In genomic region chr1:179734500-179735474, GRCm38 (mm10) we compare ENCODE assay signal across 9 mouse cellular contexts. TPM values are rescaled to one million over a fixed set of nuclear protein-coding genes. Genes with fewer than 3 reads are reported as not detected.
DNase-seq lines count a peak whose midpoint lies in the region; TF ChIP-seq lines count a peak whose summit lies in the region.
"Had no signal": no experiment of that assay in that cellular context is flagged by ENCODE, and none has a peak within 500 bp of the region (broad histone marks: within the 10 kb centered on the region; RNA-seq: fewer than 3 reads in every experiment).

No protein-coding gene starts in this region.

- peak overlapping the region; percentile 47; the same call in 1 of the 2 replicates for H3K9ac ChIP-seq in CH12.LX (ENCODE audit: insufficient read depth, low read depth)
- H3K9ac ChIP-seq: limb, embryonic 15.5 days had no signal

- peak; percentile 76 to 87 for TF ChIP-seq CTCF in CH12.LX (conservative IDR thresholded peaks at IDR 0.05 in 1 of 2, IDR thresholded peaks at IDR 0.05 in 1 of 2; ENCODE audit: low read depth in 2 of 2, low read length in 2 of 2)
- TF ChIP-seq CTCF in cortical plate, adult 2 months (IDR thresholded peaks at IDR 0.05; ENCODE audit: extremely low read depth, insufficient read depth, low read length) = peak; percentile 53

- no peaks in the 10 kb centered on the region; the same call in 1 of the 2 replicates for H3K79me2 ChIP-seq in CH12.LX (replicated peaks; ENCODE audit: control insufficient read depth, extremely low read depth, insufficient read depth, poor library complexity, severe bottlenecking)

- dilution Hi-C loops in CH12.LX (cut with MboI; ENCODE audit: extremely low pct_ligation_motif_present, extremely low pct_unique_long_range_greater_than_20kb, low sequenced_read_pairs) = no loop called here

- no peaks in the 10 kb centered on the region for H3K9me3 ChIP-seq in CH12.LX (replicated peaks; ENCODE audit: low read length)
- H3K9me3 ChIP-seq: limb, embryonic 15.5 days had no signal

- no peak overlapping the region for H3K27ac ChIP-seq in CH12.LX (ENCODE audit: insufficient read depth, low read depth)
- H3K27ac ChIP-seq in cortical plate, adult 2 months (ENCODE audit: insufficient read depth, low read length) = no peak overlapping the region
- H3K27ac ChIP-seq: limb, embryonic 15.5 days had no signal

- H3K36me3 ChIP-seq in CH12.LX (replicated peaks in 1 of 2; ENCODE audit: control insufficient read depth in 1 of 2, insufficient read depth in 1 of 2, low read length in 1 of 2) = no peaks in the 10 kb centered on the region
- H3K36me3 ChIP-seq: limb, embryonic 15.5 days had no signal

- in situ Hi-C loops in CH12.LX (cut with MboI; ENCODE audit: low pct_ligation_motif_present, low pct_unique_long_range_greater_than_20kb, low sequenced_read_pairs) = loop anchor here (10.0 kb wide), 3 partner anchors 50 to 110 kb away; no protein-coding TSS in a partner anchor

- no peak for TF ChIP-seq POLR2A in CH12.LX (IDR thresholded peaks at IDR 0.05; ENCODE audit: low read depth, low read length)
- no peak for TF ChIP-seq POLR2A in cortical plate, adult 2 months (IDR thresholded peaks at IDR 0.05; ENCODE audit: extremely low read depth, insufficient read depth, low read length)

- H3K4me3 ChIP-seq in CH12.LX (replicated peaks in 1 of 3; ENCODE audit: low read depth in 2 of 3, low read length in 2 of 3, poor library complexity in 1 of 3) = peak overlapping the region; percentile 43 to 69 (median 46)
- no peak overlapping the region for H3K4me3 ChIP-seq in cortical plate, adult 2 months (ENCODE audit: insufficient read depth, low read length)
- H3K4me3 ChIP-seq: limb, embryonic 15.5 days had no signal

- H3K4me1 ChIP-seq in CH12.LX (ENCODE audit: control insufficient read depth in 1 of 2, insufficient read depth in 2 of 2) = peaks cover 0 to 10% of the 10 kb centered on the region in 2 experiments; a peak in 2 of 4 replicates
- H3K4me1 ChIP-seq in cortical plate, adult 2 months (ENCODE audit: control insufficient read depth, insufficient read depth, low read length) = no peaks in the 10 kb centered on the region
- H3K4me1 ChIP-seq: limb, embryonic 15.5 days had no signal

- peak overlapping the region; percentile 86 for H3K4me2 ChIP-seq in CH12.LX (ENCODE audit: insufficient read depth, low read depth, poor library complexity, severe bottlenecking)
- H3K4me2 ChIP-seq: limb, embryonic 15.5 days had no signal

- peak; percentile 71 for DNase-seq in CH12.LX (ENCODE audit: extremely low read depth)
- DNase-seq in ZHBTc4 (ENCODE audit: low read depth, low spot score) = peak; percentile 84
- DNase-seq in heart, adult 8-10 months (ENCODE audit: low spot score) = peak; percentile 37
- DNase-seq in layer of hippocampus, adult 18-20 months (ENCODE audit: low spot score in 2 of 2) = peak; percentile 32 to 78
- DNase-seq in lung, postnatal 14 days = peak; percentile 68
- DNase-seq in right cerebral cortex, postnatal 4 days = peak; percentile 69
- DNase-seq in yolk sac, embryonic 10.5 days (ENCODE audit: low spot score) = peak; percentile 43

- peaks cover 5% of the 10 kb centered on the region for H3K27me3 ChIP-seq in CH12.LX (replicated peaks)
- H3K27me3 ChIP-seq: limb, embryonic 15.5 days had no signal

- TF ChIP-seq EP300 in CH12.LX (IDR thresholded peaks at IDR 0.05; ENCODE audit: low read length) = no peak

- TF ChIP-seq RAD21 in CH12.LX (IDR thresholded peaks at IDR 0.05; ENCODE audit: low read depth, low read length) = peak; percentile 74

TF ChIP-seq in CH12.LX, 34 proteins besides CTCF, POLR2A, EP300 and RAD21:
- TF ChIP-seq HCFC1 (IDR thresholded peaks at IDR 0.05; ENCODE audit: low read depth, low read length) = peak; percentile 20; the same call in 1 of the 2 replicates
- TF ChIP-seq TBP (conservative IDR thresholded peaks at IDR 0.05; ENCODE audit: low read depth, low read length) = no peak
- TF ChIP-seq RCOR1 (conservative IDR thresholded peaks at IDR 0.05; ENCODE audit: low read depth, low read length) = no peak
- 0 out of 2 replicates have a peak, but pooled peaks have one; percentile 37 for TF ChIP-seq MEF2A (IDR thresholded peaks at IDR 0.05; ENCODE audit: borderline replicate concordance, low read depth, low read length)
- no peak for TF ChIP-seq TCF12 (IDR thresholded peaks at IDR 0.05; ENCODE audit: low read depth, low read length)
- 0 out of 2 replicates have a peak, but pooled peaks have one; percentile 19 for TF ChIP-seq JUN (IDR thresholded peaks at IDR 0.05; ENCODE audit: insufficient read depth, low read depth, low read length)
- no peak for TF ChIP-seq ETS1 (conservative IDR thresholded peaks at IDR 0.05; ENCODE audit: low read depth, low read length)
- TF ChIP-seq ZMIZ1 (IDR thresholded peaks at IDR 0.05; ENCODE audit: low read depth, low read length) = no peak
- TF ChIP-seq E2F4 (IDR thresholded peaks at IDR 0.05; ENCODE audit: insufficient replicate concordance, low read depth, low read length) = no peak
- no peak for TF ChIP-seq CHD2 (IDR thresholded peaks at IDR 0.05; ENCODE audit: low read length)
- TF ChIP-seq POLR2AphosphoS2 (IDR thresholded peaks at IDR 0.05; ENCODE audit: low read depth, low read length) = no peak
- no peak for TF ChIP-seq UBTF (IDR thresholded peaks at IDR 0.05; ENCODE audit: low read depth, low read length)
- TF ChIP-seq SIN3A (IDR thresholded peaks at IDR 0.05; ENCODE audit: low read length) = no peak
- no peak for TF ChIP-seq USF1 (IDR thresholded peaks at IDR 0.05; ENCODE audit: low read depth, low read length)
- no peak for TF ChIP-seq ZC3H11A (IDR thresholded peaks at IDR 0.05; ENCODE audit: low read depth, low read length)
- peak; percentile 27; the same call in 1 of the 2 replicates for TF ChIP-seq ELF1 (IDR thresholded peaks at IDR 0.05; ENCODE audit: low read depth, low read length)
- no peak for TF ChIP-seq NRF1 (IDR thresholded peaks at IDR 0.05; ENCODE audit: low read depth, low read length)
- TF ChIP-seq ZNF384 (IDR thresholded peaks at IDR 0.05; ENCODE audit: low read depth, low read length) = peak; percentile 35
- peak; percentile 59 for TF ChIP-seq IRF4 (IDR thresholded peaks at IDR 0.05; ENCODE audit: low read depth, low read length)
- peak; percentile 63 for TF ChIP-seq SMC3 (IDR thresholded peaks at IDR 0.05; ENCODE audit: low read depth, low read length)
- TF ChIP-seq MAX (IDR thresholded peaks at IDR 0.05; ENCODE audit: low read length) = no peak
- TF ChIP-seq GABPA (IDR thresholded peaks at IDR 0.05; ENCODE audit: insufficient replicate concordance, low read depth, low read length) = no peak
- TF ChIP-seq ZKSCAN1 (IDR thresholded peaks at IDR 0.05; ENCODE audit: borderline replicate concordance, low read depth, low read length) = no peak
- TF ChIP-seq KAT2A (IDR thresholded peaks at IDR 0.05; ENCODE audit: insufficient replicate concordance, low read length) = 0 out of 2 replicates have a peak, but pooled peaks have one; percentile 21
- no peak for TF ChIP-seq MAFK (IDR thresholded peaks at IDR 0.05; ENCODE audit: insufficient replicate concordance, low read length)
- peak; percentile 41; the same call in 1 of the 2 replicates for TF ChIP-seq MYC (IDR thresholded peaks at IDR 0.05; ENCODE audit: low read depth, low read length)
- TF ChIP-seq MXI1 (IDR thresholded peaks at IDR 0.05; ENCODE audit: low read depth, low read length) = peak; percentile 37; the same call in 1 of the 2 replicates
- no peak for TF ChIP-seq BHLHE40 (IDR thresholded peaks at IDR 0.05; ENCODE audit: low read depth, low read length)
- TF ChIP-seq PAX5 (IDR thresholded peaks at IDR 0.05; ENCODE audit: low read length) = no peak
- TF ChIP-seq MAZ (IDR thresholded peaks at IDR 0.05; ENCODE audit: low read depth, low read length) = 0 out of 2 replicates have a peak, but pooled peaks have one; percentile 52
- TF ChIP-seq CHD1 (IDR thresholded peaks at IDR 0.05; ENCODE audit: low read depth, low read length) = peak; percentile 96
- TF ChIP-seq JUND (conservative IDR thresholded peaks at IDR 0.05; ENCODE audit: low read depth, low read length) = peak; percentile 67
- TF ChIP-seq USF2 (conservative IDR thresholded peaks at IDR 0.05; ENCODE audit: low read depth, low read length) = no peak
- no peak for TF ChIP-seq NELFE (IDR thresholded peaks at IDR 0.05; ENCODE audit: low read depth, low read length)

RNA-seq across cellular contexts. Expression of gene Kif28, which starts 10.3 kb away (rescaled TPM):
- total RNA-seq in CH12.LX (2012; rRNA removed) (0.04 TPM in 1 of 2 replicates, not detected in the other), CH12.LX (2014; rRNA removed) (not detected in 2 replicates)
- polyA plus RNA-seq in CH12.LX (2012; ENCODE audit: insufficient read length, low read depth) = 0.07 and 0.11 TPM in 2 replicates
- 0.06 TPM in 2 replicates for polyA plus RNA-seq in cortical plate, adult 2 months (2012; rRNA removed)
- total RNA-seq in heart, adult 8-10 months (2022) = under 1 TPM; 0.24 to 0.62 (median 0.48) TPM
- total RNA-seq in layer of hippocampus, adult 18-20 months (2021) = under 1 TPM; 0.15 to 0.43 TPM
